Mouse (Mus musculus): ENCODE measurements at regions not wholly inside any gene's neighbourhood (a gene's known extent, or its start where the extent isn't known, plus 50 kb on each side); places are given as distances from the start of the nearest gene placed in this dataset.

- H3K79me2 ChIP-seq (ENCODE audit: control insufficient read depth, insufficient read depth, low read length, poor library complexity), result no peaks in the 10 kb centered on the region
- no peaks in the 10 kb centered on the region for H3K36me3 ChIP-seq (ENCODE audit: control insufficient read depth in 1 of 2, insufficient read depth in 2 of 2, low read length in 2 of 2)
- no peaks in the 10 kb centered on the region for H3K9me3 ChIP-seq (replicated peaks; ENCODE audit: insufficient read depth, low read length)
- H3K4me3 ChIP-seq (ENCODE audit: control insufficient read depth in 1 of 2, insufficient read depth in 1 of 2, low read depth in 2 of 2, low read length in 2 of 2), result no peak overlapping the region
- DNase-seq (ENCODE audit: low read depth, low spot score), result no peak
- no peak overlapping the region for H3K27ac ChIP-seq (ENCODE audit: control insufficient read depth, low read depth, low read length)
- no peaks in the 10 kb centered on the region for H3K4me1 ChIP-seq (ENCODE audit: control insufficient read depth in 1 of 2, insufficient read depth in 2 of 2, low read length in 2 of 2)
- no peak overlapping the region for H3K9ac ChIP-seq (ENCODE audit: control insufficient read depth, low read depth, low read length, poor library complexity, severe bottlenecking)
- no peaks in the 10 kb centered on the region for H3K27me3 ChIP-seq (ENCODE audit: control insufficient read depth in 1 of 2, insufficient read depth in 2 of 2, low read length in 2 of 2)
- TF ChIP-seq USF2 (IDR thresholded peaks at IDR 0.05; ENCODE audit: borderline replicate concordance in 1 of 2, insufficient read depth in 1 of 2, low read depth in 1 of 2, low read length in 2 of 2) (no peak), TAL1 (IDR thresholded peaks at IDR 0.05; ENCODE audit: low read length) (no peak), EP300 (IDR thresholded peaks at IDR 0.05; ENCODE audit: low read depth in 1 of 2, low read length in 2 of 2) (no peak), ZKSCAN1 (IDR thresholded peaks at IDR 0.05; ENCODE audit: low read depth, low read length) (no peak), MAZ (IDR thresholded peaks at IDR 0.05; ENCODE audit: low read depth, low read length) (no peak), CHD1 (IDR thresholded peaks at IDR 0.05; ENCODE audit: low read depth, low read length) (no peak), ZNF384 (IDR thresholded peaks at IDR 0.05; ENCODE audit: low read depth, low read length) (no peak)
Observed at GRCm38 (mm10) chr13:71179083-71179482, 337.5 kb upstream of the Adamts16 start.

DNA sequence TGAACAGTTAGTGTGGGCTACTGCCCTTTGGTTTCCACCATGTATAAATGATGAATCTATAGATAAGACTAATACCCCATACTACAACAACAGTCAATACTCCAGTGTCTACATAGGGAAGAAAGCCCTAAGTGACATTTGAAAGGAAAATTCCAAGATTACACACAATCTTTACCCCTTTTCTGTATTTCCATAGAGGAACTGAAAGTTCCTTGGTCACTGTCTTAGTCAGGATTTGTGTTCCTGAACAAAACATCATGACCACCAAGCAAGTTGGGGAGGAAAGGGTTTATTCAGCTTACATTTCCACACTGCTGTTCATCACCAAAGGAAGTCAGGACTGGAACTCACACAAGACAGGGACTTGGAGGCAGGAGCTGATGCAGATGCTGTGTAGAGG lies 332.7 kb upstream of the Adamts16 start:
- Histone ChIP-seq H3K27me3 (ENCODE audit: control insufficient read depth in 1 of 2, insufficient read depth in 2 of 2, low read length in 2 of 2) (no peaks in the 10 kb centered on the region), H3K4me1 (ENCODE audit: control insufficient read depth in 1 of 2, insufficient read depth in 2 of 2, low read length in 2 of 2) (no peaks in the 10 kb centered on the region), H3K79me2 (ENCODE audit: control insufficient read depth, insufficient read depth, low read length, poor library complexity) (no peaks in the 10 kb centered on the region), H3K9ac (ENCODE audit: control insufficient read depth, low read depth, low read length, poor library complexity, severe bottlenecking) (no peak overlapping the region), H3K9me3 (replicated peaks; ENCODE audit: insufficient read depth, low read length) (no peaks in the 10 kb centered on the region), H3K4me3 (ENCODE audit: control insufficient read depth in 1 of 2, insufficient read depth in 1 of 2, low read depth in 2 of 2, low read length in 2 of 2) (no peak overlapping the region), H3K36me3 (ENCODE audit: control insufficient read depth in 1 of 2, insufficient read depth in 2 of 2, low read length in 2 of 2) (no peaks in the 10 kb centered on the region), H3K27ac (ENCODE audit: control insufficient read depth, low read depth, low read length) (no peak overlapping the region)
- TF ChIP-seq ELF1 (IDR thresholded peaks at IDR 0.05; ENCODE audit: low read depth, low read length) (no peak), HCFC1 (IDR thresholded peaks at IDR 0.05; ENCODE audit: low read depth, low read length) (no peak), GATA1 (IDR thresholded peaks at IDR 0.05; ENCODE audit: low read depth, low read length) (no peak)
- DNase-seq (ENCODE audit: low read depth, low spot score), result no peak

- Histone ChIP-seq H3K36me3 (ENCODE audit: control insufficient read depth in 1 of 2, insufficient read depth in 2 of 2, low read length in 2 of 2) (no peaks in the 10 kb centered on the region), H3K9ac (ENCODE audit: control insufficient read depth, low read depth, low read length, poor library complexity, severe bottlenecking) (no peak overlapping the region), H3K4me3 (ENCODE audit: control insufficient read depth in 1 of 2, insufficient read depth in 1 of 2, low read depth in 2 of 2, low read length in 2 of 2) (no peak overlapping the region), H3K27ac (ENCODE audit: control insufficient read depth, low read depth, low read length) (no peak overlapping the region), H3K4me1 (ENCODE audit: control insufficient read depth in 1 of 2, insufficient read depth in 2 of 2, low read length in 2 of 2) (no peaks in the 10 kb centered on the region), H3K27me3 (ENCODE audit: control insufficient read depth in 1 of 2, insufficient read depth in 2 of 2, low read length in 2 of 2) (no peaks in the 10 kb centered on the region), H3K79me2 (ENCODE audit: control insufficient read depth, insufficient read depth, low read length, poor library complexity) (no peaks in the 10 kb centered on the region), H3K9me3 (replicated peaks; ENCODE audit: insufficient read depth, low read length) (no peaks in the 10 kb centered on the region)
- DNase-seq (ENCODE audit: low read depth, low spot score), result no peak
- TF ChIP-seq MAFK (IDR thresholded peaks at IDR 0.05; ENCODE audit: borderline replicate concordance, low read depth, low read length) (no peak), MAX (IDR thresholded peaks at IDR 0.05; ENCODE audit: low read length) (no peak), MEF2A (IDR thresholded peaks at IDR 0.05; ENCODE audit: extremely low read depth, insufficient replicate concordance, low read depth, low read length, poor library complexity, severe bottlenecking) (no peak)
Observed at GRCm38 (mm10) chr13:71166226-71166625, 324.6 kb upstream of the Adamts16 start.
